8 mouse cellular contexts compared by ENCODE assay signal in the genomic region with DNA sequence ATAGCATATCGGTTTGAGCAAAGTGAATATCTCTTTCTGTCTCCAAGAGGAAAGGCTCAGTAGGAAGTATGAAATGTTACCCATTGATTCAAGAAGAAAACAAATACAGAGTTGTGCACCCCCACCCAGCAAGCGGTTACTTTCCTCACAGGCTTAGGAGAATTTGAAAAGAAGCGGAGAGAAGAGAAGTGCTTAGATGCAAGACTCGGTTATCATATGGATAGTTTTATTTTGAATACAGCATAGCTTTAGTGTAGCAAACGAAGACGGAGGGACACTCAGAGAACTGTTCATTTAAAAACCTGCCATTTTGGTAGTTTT. TPM values are rescaled to one million over a fixed set of nuclear protein-coding genes. Genes with fewer than 3 reads are reported as not detected.
DNase-seq lines count a peak whose midpoint lies in the region; ATAC-seq and TF ChIP-seq lines count a peak whose summit lies in the region.

No protein-coding gene starts in this region.

- H3K36me3 ChIP-seq in heart, embryonic 10.5 days, result no peaks in the 10 kb centered on the region
- H3K36me3 ChIP-seq in CH12.LX (replicated peaks in 1 of 2; ENCODE audit: control insufficient read depth in 1 of 2, insufficient read depth in 1 of 2, low read length in 1 of 2), result no peaks in the 10 kb centered on the region
- no peaks in the 10 kb centered on the region for H3K36me3 ChIP-seq in hindbrain, embryonic 11.5 days (ENCODE audit: control insufficient read depth, insufficient read depth, low read length)
- H3K36me3 ChIP-seq in liver, embryonic 16.5 days (ENCODE audit: control insufficient read depth, insufficient read depth), result no peaks in the 10 kb centered on the region

- peaks cover 48% of the 10 kb centered on the region for H3K27me3 ChIP-seq in heart, embryonic 10.5 days (ENCODE audit: insufficient read depth, poor library complexity, severe bottlenecking)
- no peaks in the 10 kb centered on the region for H3K27me3 ChIP-seq in CH12.LX (replicated peaks)
- H3K27me3 ChIP-seq in hindbrain, embryonic 11.5 days (ENCODE audit: control insufficient read depth, insufficient read depth, low read length), result no peaks in the 10 kb centered on the region
- peaks cover 51% of the 10 kb centered on the region for H3K27me3 ChIP-seq in liver, embryonic 16.5 days (ENCODE audit: control insufficient read depth, insufficient read depth, low read depth, low read length)

- no peak for TF ChIP-seq RAD21 in CH12.LX (IDR thresholded peaks at IDR 0.05; ENCODE audit: low read depth, low read length)

- ATAC-seq in hindbrain, embryonic 11.5 days (ENCODE audit: low FRiP score), result 0 out of 2 replicates have a peak, but pooled peaks have one; percentile 9
- no peak for ATAC-seq in liver, embryonic 16.5 days (ENCODE audit: low read depth)

- TF ChIP-seq POLR2A in CH12.LX (IDR thresholded peaks at IDR 0.05; ENCODE audit: low read depth, low read length), result no peak

- peak overlapping the region; percentile 93 for H3K4me2 ChIP-seq in CH12.LX (ENCODE audit: insufficient read depth, low read depth, poor library complexity, severe bottlenecking)
- peak overlapping the region; percentile 69 for H3K4me2 ChIP-seq in hindbrain, embryonic 11.5 days (replicated peaks; ENCODE audit: low read depth, low read length)
- H3K4me2 ChIP-seq in liver, embryonic 16.5 days (ENCODE audit: low read depth, low read length), result peak overlapping the region; percentile 68; the same call in 1 of the 2 replicates

- H3K4me1 ChIP-seq in heart, embryonic 10.5 days, result peaks cover 12% of the 10 kb centered on the region
- peaks cover 0 to 36% of the 10 kb centered on the region in 2 experiments; a peak in 2 of 4 replicates for H3K4me1 ChIP-seq in CH12.LX (ENCODE audit: control insufficient read depth in 1 of 2, insufficient read depth in 2 of 2)
- no peaks in the 10 kb centered on the region; the same call in 1 of the 2 replicates for H3K4me1 ChIP-seq in hindbrain, embryonic 11.5 days (replicated peaks; ENCODE audit: control insufficient read depth, insufficient read depth, low read length)
- no peaks in the 10 kb centered on the region for H3K4me1 ChIP-seq in liver, embryonic 16.5 days (ENCODE audit: control insufficient read depth, low read depth, low read length)

- dilution Hi-C loops in CH12.LX (cut with MboI; ENCODE audit: extremely low pct_ligation_motif_present, extremely low pct_unique_long_range_greater_than_20kb, low sequenced_read_pairs), result no loop called here

- in situ Hi-C loops in CH12.LX (cut with MboI; ENCODE audit: low pct_ligation_motif_present, low pct_unique_long_range_greater_than_20kb, low sequenced_read_pairs), result no loop called here

- 5% methylated on average over 6 of the region's 6 CpGs for WGBS in heart, embryonic 10.5 days
- 1% methylated on average over 6 of the region's 6 CpGs for WGBS in hindbrain, embryonic 11.5 days
- 11% methylated on average over 6 of the region's 6 CpGs for WGBS in liver, embryonic 16.5 days (ENCODE audit: insufficient replicate concordance)

- H3K9ac ChIP-seq in CH12.LX (ENCODE audit: insufficient read depth, low read depth), result no peak overlapping the region
- peak overlapping the region; percentile 99; the same call in 1 of the 2 replicates for H3K9ac ChIP-seq in hindbrain, embryonic 11.5 days (ENCODE audit: low read depth, low read length)
- H3K9ac ChIP-seq in liver, embryonic 16.5 days (ENCODE audit: low read depth, low read length), result no peak overlapping the region

- no peak for TF ChIP-seq EP300 in CH12.LX (IDR thresholded peaks at IDR 0.05; ENCODE audit: low read length)

- H3K27ac ChIP-seq in heart, embryonic 10.5 days, result no peak overlapping the region
- no peak overlapping the region for H3K27ac ChIP-seq in CH12.LX (ENCODE audit: insufficient read depth, low read depth)
- peak overlapping the region; percentile 99 for H3K27ac ChIP-seq in hindbrain, embryonic 11.5 days (ENCODE audit: low read depth, low read length)
- H3K27ac ChIP-seq in liver, embryonic 16.5 days (ENCODE audit: low read length), result no peak overlapping the region

- peak overlapping the region; percentile 78 for H3K4me3 ChIP-seq in heart, embryonic 10.5 days
- peak overlapping the region in 1 of 3 experiments; percentile 53 for H3K4me3 ChIP-seq in CH12.LX (replicated peaks in 1 of 3; ENCODE audit: low read depth in 2 of 3, low read length in 2 of 3, poor library complexity in 1 of 3)
- peak overlapping the region; percentile 89 for H3K4me3 ChIP-seq in hindbrain, embryonic 11.5 days (ENCODE audit: low read depth, low read length)
- H3K4me3 ChIP-seq in liver, embryonic 16.5 days (ENCODE audit: low read depth, low read length), result peak overlapping the region; percentile 60; the same call in 1 of the 2 replicates

- no peak for DNase-seq in heart, embryonic 10.5 days (ENCODE audit: low spot score)
- no peak for DNase-seq in heart, adult 8-10 months (ENCODE audit: low spot score)
- DNase-seq in CH12.LX (ENCODE audit: extremely low read depth), result no peak
- DNase-seq in hindbrain, embryonic 11.5 days (ENCODE audit: low spot score), result no peak
- DNase-seq in adrenal gland, adult 8-10 months, result no peak
- no peak for DNase-seq in right cerebral cortex, postnatal 4 days
- DNase-seq in embryo, embryonic 10.5 days (ENCODE audit: low spot score), result no peak

- H3K79me2 ChIP-seq in CH12.LX (replicated peaks; ENCODE audit: control insufficient read depth, extremely low read depth, insufficient read depth, poor library complexity, severe bottlenecking), result no peaks in the 10 kb centered on the region

- no peaks in the 10 kb centered on the region for H3K9me3 ChIP-seq in heart, embryonic 10.5 days
- H3K9me3 ChIP-seq in CH12.LX (replicated peaks; ENCODE audit: low read length), result no peaks in the 10 kb centered on the region
- no peaks in the 10 kb centered on the region for H3K9me3 ChIP-seq in hindbrain, embryonic 11.5 days (ENCODE audit: control insufficient read depth, low read length)
- no peaks in the 10 kb centered on the region for H3K9me3 ChIP-seq in liver, embryonic 16.5 days (replicated peaks; ENCODE audit: control insufficient read depth, low read length)

- TF ChIP-seq CTCF in CH12.LX (conservative IDR thresholded peaks at IDR 0.05 in 1 of 2, IDR thresholded peaks at IDR 0.05 in 1 of 2; ENCODE audit: low read depth in 2 of 2, low read length in 2 of 2), result no peak

TF ChIP-seq in CH12.LX, 34 proteins besides CTCF, POLR2A, EP300 and RAD21:
- no peak for TF ChIP-seq UBTF (IDR thresholded peaks at IDR 0.05; ENCODE audit: low read depth, low read length)
- no peak for TF ChIP-seq TCF12 (IDR thresholded peaks at IDR 0.05; ENCODE audit: low read depth, low read length)
- no peak for TF ChIP-seq MAFK (IDR thresholded peaks at IDR 0.05; ENCODE audit: insufficient replicate concordance, low read length)
- no peak for TF ChIP-seq USF1 (IDR thresholded peaks at IDR 0.05; ENCODE audit: low read depth, low read length)
- no peak for TF ChIP-seq JUN (IDR thresholded peaks at IDR 0.05; ENCODE audit: insufficient read depth, low read depth, low read length)
- TF ChIP-seq BHLHE40 (IDR thresholded peaks at IDR 0.05; ENCODE audit: low read depth, low read length), result no peak
- 0 out of 2 replicates have a peak, but pooled peaks have one; percentile 18 for TF ChIP-seq SIN3A (IDR thresholded peaks at IDR 0.05; ENCODE audit: low read length)

RNA-seq across cellular contexts. Expression of a gene that starts 5.6 kb away (rescaled TPM):
- 0.54 and 1.8 TPM in 2 replicates for polyA plus RNA-seq in heart, embryonic 10.5 days (2016; fragmentation: Nextera tagmentation; extraction: Ambion mirVana)
- under 1 TPM; 0.05 to 0.20 (median 0.17) TPM for total RNA-seq in heart, adult 8-10 months (2022)
- total RNA-seq in CH12.LX (2012; rRNA removed) (0.71 TPM in 1 of 2 replicates, not detected in the other), CH12.LX (2014; rRNA removed) (0.07 and 0.13 TPM in 2 replicates)
- polyA plus RNA-seq in CH12.LX (2012; ENCODE audit: insufficient read length, low read depth), result 0.13 and 0.18 TPM in 2 replicates
- polyA plus RNA-seq in hindbrain, embryonic 11.5 days (2014; fragmentation: Nextera tagmentation; extraction: Ambion mirVana), result 14.3 and 19.7 TPM in 2 replicates
- polyA plus RNA-seq in liver, embryonic 16.5 days (2015; fragmentation: Nextera tagmentation; extraction: Ambion mirVana), result 0.12 and 0.26 TPM in 2 replicates
- 1 to 10 TPM; 1.9 to 4.7 (median 2.8) TPM for total RNA-seq in adrenal gland, adult 8-10 months (2022)
